Mouse (Mus musculus) limb, embryonic 15.5 days (tissue): ENCODE data around the gene Krtap17-1. TPM values are rescaled to one million over a fixed set of nuclear protein-coding genes. Genes with fewer than 3 reads are reported as not detected.

ENCODE experiments used
- ATAC-seq: fragments of 200-750 bp; cut with Nextera tagmentation; 2 replicates; pipeline ENCODE4 v1.8.0; 2017; ENCODE audit warnings: low read depth, moderate TSS enrichment; ENCODE audit not compliant: insufficient number of reproducible peaks, low FRiP score, low TSS enrichment
- H3K27ac ChIP-seq: fragments of 300-500 bp; sonication (generic); 2 replicates; pipeline ENCODE4 v1.5.1; 2015; ENCODE audit warnings: moderate library complexity, mild to moderate bottlenecking, inconsistent platforms
- H3K27me3 ChIP-seq: fragments of 300-500 bp; sonication (generic); 2 replicates; pipeline ENCODE4 v1.6.1; 2015; ENCODE audit warnings: inconsistent platforms
- H3K36me3 ChIP-seq: fragments of 300-500 bp; sonication (generic); 2 replicates; pipeline ENCODE4 v1.6.1; 2015; ENCODE audit warnings: inconsistent platforms
- H3K4me1 ChIP-seq: fragments of 300-500 bp; sonication (generic); 2 replicates; pipeline ENCODE4 v1.6.1; 2015; ENCODE audit warnings: inconsistent platforms
- H3K4me2 ChIP-seq: fragments of 300-500 bp; sonication (generic); 2 replicates; pipeline ENCODE4 v1.6.1; 2015; ENCODE audit warnings: mild to moderate bottlenecking, inconsistent platforms
- H3K4me3 ChIP-seq: fragments of 300-500 bp; sonication (generic); 2 replicates; pipeline ENCODE4 v1.5.1; 2015; ENCODE audit warnings: mild to moderate bottlenecking, inconsistent platforms
- H3K9ac ChIP-seq: fragments of 300-500 bp; sonication (generic); 2 replicates; pipeline ENCODE4 v1.6.1; 2015; ENCODE audit warnings: inconsistent platforms
- H3K9me3 ChIP-seq: fragments of 300-500 bp; sonication (generic); 2 replicates; pipeline ENCODE4 v1.6.1; 2016; ENCODE audit warnings: inconsistent platforms
- WGBS: fragments of 180-500 bp; shearing (Covaris S2); methylation state at CpG from one replicate; pipeline ENCODE4 v1.1.7; 2015; 5-methylcytosine and 5-hydroxymethylcytosine counted together
- polyA plus RNA-seq: library from polyadenylated mRNA; unstranded; fragments of >200 nt; fragmentation: Nextera tagmentation; extraction: Ambion mirVana; gene quantifications from 2 replicates; pipeline ENCODE4 v1.2.1, GENCODE M21; 2015

Krtap17-1 gene
- polyA plus RNA-seq, 1 experiment from 2014 or later = 0.47 TPM

- Histone ChIP-seq H3K9ac (no peak overlapping the region), H3K36me3 (no peaks in the 10 kb centered on the region), H3K9me3 (no peaks in the 10 kb centered on the region), H3K4me1 (no peaks in the 10 kb centered on the region; the same call in 1 of the 2 replicates), H3K4me2 (no peak overlapping the region), H3K27ac (no peak overlapping the region), H3K27me3 (0 out of 2 replicates have a peak, but pooled peaks cover 10% of the 10 kb centered on the region), H3K4me3 (no peak overlapping the region)
- ATAC-seq = no peak; the same call in 1 of the 2 replicates
- WGBS = 85% methylated on average over 7 of the region's 7 CpGs
These were observed 5.3 kb upstream of the Krtap17-1 start for GRCm38 (mm10) chr11:99999091-99999490.

GRCm38 (mm10) chr11:99994384-99994661, 529 bp upstream of the Krtap17-1 start:
- WGBS = 32% methylated on average over 4 of the region's 4 CpGs
- Histone ChIP-seq H3K9ac (no peak overlapping the region), H3K4me1 (peaks cover 5% of the 10 kb centered on the region; the same call in 1 of the 2 replicates)

GRCm38 (mm10) chr11:99990571-99990970, 3.2 kb downstream of the Krtap17-1 start:
- Histone ChIP-seq H3K27ac (no peak overlapping the region), H3K9ac (no peak overlapping the region), H3K4me3 (no peak overlapping the region), H3K27me3 (peaks cover 21% of the 10 kb centered on the region), H3K36me3 (no peaks in the 10 kb centered on the region), H3K4me1 (peaks cover 5% of the 10 kb centered on the region; the same call in 1 of the 2 replicates), H3K9me3 (no peaks in the 10 kb centered on the region), H3K4me2 (no peak overlapping the region)
- ATAC-seq = no peak
- WGBS = 76% methylated on average over 3 of the region's 3 CpGs

More at GRCm38 (mm10) chr11:99994384-99994661, 529 bp upstream of the Krtap17-1 start:
- no peak for ATAC-seq
- H3K9me3 ChIP-seq = no peaks in the 10 kb centered on the region
- no peak overlapping the region for H3K27ac ChIP-seq
- no peak overlapping the region for H3K4me3 ChIP-seq
- H3K36me3 ChIP-seq = no peaks in the 10 kb centered on the region
- H3K4me2 ChIP-seq = no peak overlapping the region
- peaks cover 22% of the 10 kb centered on the region; the same call in 1 of the 2 replicates for H3K27me3 ChIP-seq

GRCm38 (mm10) chr11:99989881-99990405, 3.9 kb downstream of the Krtap17-1 start:
- no peak overlapping the region for H3K27ac ChIP-seq
- H3K9me3 ChIP-seq = no peaks in the 10 kb centered on the region
- peaks cover 5% of the 10 kb centered on the region; the same call in 1 of the 2 replicates for H3K4me1 ChIP-seq
- no peak overlapping the region for H3K4me2 ChIP-seq
- no peak overlapping the region for H3K9ac ChIP-seq
- WGBS = 84% methylated on average over 6 of the region's 6 CpGs
- no peaks in the 10 kb centered on the region for H3K36me3 ChIP-seq
- peaks cover 24% of the 10 kb centered on the region for H3K27me3 ChIP-seq
- ATAC-seq = no peak
- no peak overlapping the region for H3K4me3 ChIP-seq

GRCm38 (mm10) chr11:99988530-99988929, 5.3 kb downstream of the Krtap17-1 start:
- Histone ChIP-seq H3K27ac (no peak overlapping the region), H3K27me3 (peaks cover 14% of the 10 kb centered on the region), H3K9me3 (no peaks in the 10 kb centered on the region), H3K9ac (no peak overlapping the region), H3K4me3 (no peak overlapping the region), H3K36me3 (no peaks in the 10 kb centered on the region), H3K4me2 (no peak overlapping the region), H3K4me1 (peaks cover 2% of the 10 kb centered on the region; the same call in 1 of the 2 replicates)
- ATAC-seq = no peak
- 81% methylated on average over 3 of the region's 3 CpGs for WGBS

GRCm38 (mm10) chr11:99986180-99986647, 7.6 kb downstream of the Krtap17-1 start, which contains the start of gene Krtap16-1:
Gene Krtap16-1 (minus strand): TSS chr11:99986597.
- Histone ChIP-seq H3K4me1 (no peaks in the 10 kb centered on the region), H3K4me2 (no peak within 1 kb of the TSS), H3K27ac (no peak within 1 kb of the TSS), H3K27me3 (peaks cover 8% of the 10 kb centered on the region; the same call in 1 of the 2 replicates), H3K9me3 (no peaks in the 10 kb centered on the region), H3K9ac (no peak within 1 kb of the TSS), H3K36me3 (no peaks in the 10 kb centered on the region), H3K4me3 (no peak within 1 kb of the TSS)
- no peak for ATAC-seq
- WGBS = 66% methylated on average over 8 of the region's 8 CpGs

- no peak overlapping the region for H3K27ac ChIP-seq
- no peak overlapping the region for H3K4me3 ChIP-seq
- H3K9ac ChIP-seq = no peak overlapping the region
- H3K36me3 ChIP-seq = no peaks in the 10 kb centered on the region
- ATAC-seq = no peak
- H3K9me3 ChIP-seq = no peaks in the 10 kb centered on the region
- WGBS = 75% methylated on average over 20 of the region's 20 CpGs
- H3K27me3 ChIP-seq = peaks cover 8% of the 10 kb centered on the region; the same call in 1 of the 2 replicates
- no peak overlapping the region for H3K4me2 ChIP-seq
- no peaks in the 10 kb centered on the region for H3K4me1 ChIP-seq
These were observed 8.3 kb downstream of the Krtap17-1 start for GRCm38 (mm10) chr11:99985291-99986092.

- Histone ChIP-seq H3K9me3 (no peaks in the 10 kb centered on the region), H3K36me3 (no peaks in the 10 kb centered on the region), H3K4me3 (no peak overlapping the region), H3K9ac (no peak overlapping the region), H3K4me1 (peaks cover under 1% of the 10 kb centered on the region; the same call in 1 of the 2 replicates), H3K27me3 (peaks cover 8% of the 10 kb centered on the region; the same call in 1 of the 2 replicates), H3K4me2 (no peak overlapping the region), H3K27ac (no peak overlapping the region)
- ATAC-seq = no peak
- 82% methylated on average over 1 of the region's 1 CpGs for WGBS
These were observed 10.4 kb downstream of the Krtap17-1 start for GRCm38 (mm10) chr11:99983442-99983841.

- Histone ChIP-seq H3K27ac (no peak overlapping the region), H3K4me3 (no peak overlapping the region), H3K4me2 (no peak overlapping the region), H3K9me3 (no peaks in the 10 kb centered on the region), H3K27me3 (peaks cover 8% of the 10 kb centered on the region; the same call in 1 of the 2 replicates), H3K9ac (no peak overlapping the region), H3K36me3 (no peaks in the 10 kb centered on the region), H3K4me1 (peaks cover 7% of the 10 kb centered on the region; the same call in 1 of the 2 replicates)
- ATAC-seq = no peak
- WGBS = 87% methylated on average over 9 of the region's 9 CpGs
These were observed 11.1 kb downstream of the Krtap17-1 start for GRCm38 (mm10) chr11:99982731-99983130.

GRCm38 (mm10) chr11:99978953-99979352, 14.8 kb downstream of the Krtap17-1 start, which contains the start of gene Krtap29-1:
Gene Krtap29-1 (minus strand): TSS chr11:99979053.
- no peak for ATAC-seq

GRCm38 (mm10) chr11:99965961-99966360, 27.8 kb downstream of the Krtap17-1 start:
- no peaks in the 10 kb centered on the region for H3K4me1 ChIP-seq
- 10% methylated on average over 2 of the region's 2 CpGs for WGBS
- H3K27ac ChIP-seq = no peak overlapping the region
- no peaks in the 10 kb centered on the region for H3K27me3 ChIP-seq
- no peak overlapping the region for H3K4me2 ChIP-seq
- no peaks in the 10 kb centered on the region for H3K36me3 ChIP-seq
- ATAC-seq = no peak
- H3K4me3 ChIP-seq = no peak overlapping the region
- H3K9me3 ChIP-seq = no peaks in the 10 kb centered on the region
- no peak overlapping the region for H3K9ac ChIP-seq

More at GRCm38 (mm10) chr11:99978953-99979352, 14.8 kb downstream of the Krtap17-1 start, which contains the start of gene Krtap29-1:
- Histone ChIP-seq H3K4me3 (no peak within 1 kb of the TSS), H3K4me2 (no peak within 1 kb of the TSS), H3K27ac (no peak within 1 kb of the TSS), H3K36me3 (no peaks in the 10 kb centered on the region), H3K27me3 (no peaks in the 10 kb centered on the region), H3K4me1 (peaks cover 8% of the 10 kb centered on the region; the same call in 1 of the 2 replicates), H3K9me3 (no peaks in the 10 kb centered on the region), H3K9ac (no peak within 1 kb of the TSS)
- WGBS = 65% methylated on average over 5 of the region's 5 CpGs

GRCm38 (mm10) chr11:99964213-99964612, 29.6 kb downstream of the Krtap17-1 start:
- Histone ChIP-seq H3K9me3 (no peaks in the 10 kb centered on the region), H3K27ac (no peak overlapping the region), H3K27me3 (no peaks in the 10 kb centered on the region), H3K36me3 (no peaks in the 10 kb centered on the region), H3K4me1 (no peaks in the 10 kb centered on the region), H3K9ac (no peak overlapping the region), H3K4me3 (no peak overlapping the region), H3K4me2 (no peak overlapping the region)
- WGBS = 45% methylated on average over 6 of the region's 6 CpGs
- ATAC-seq = no peak
